Mouse (Mus musculus): ENCODE measurements around the gene Dnah2. TPM values are rescaled to one million over a fixed set of nuclear protein-coding genes. Genes with fewer than 3 reads are reported as not detected.

The Dnah2 gene
- total and polyA plus RNA-seq, 3 experiments, result 0.04 to 0.07 TPM; not detected in 1

DNA sequence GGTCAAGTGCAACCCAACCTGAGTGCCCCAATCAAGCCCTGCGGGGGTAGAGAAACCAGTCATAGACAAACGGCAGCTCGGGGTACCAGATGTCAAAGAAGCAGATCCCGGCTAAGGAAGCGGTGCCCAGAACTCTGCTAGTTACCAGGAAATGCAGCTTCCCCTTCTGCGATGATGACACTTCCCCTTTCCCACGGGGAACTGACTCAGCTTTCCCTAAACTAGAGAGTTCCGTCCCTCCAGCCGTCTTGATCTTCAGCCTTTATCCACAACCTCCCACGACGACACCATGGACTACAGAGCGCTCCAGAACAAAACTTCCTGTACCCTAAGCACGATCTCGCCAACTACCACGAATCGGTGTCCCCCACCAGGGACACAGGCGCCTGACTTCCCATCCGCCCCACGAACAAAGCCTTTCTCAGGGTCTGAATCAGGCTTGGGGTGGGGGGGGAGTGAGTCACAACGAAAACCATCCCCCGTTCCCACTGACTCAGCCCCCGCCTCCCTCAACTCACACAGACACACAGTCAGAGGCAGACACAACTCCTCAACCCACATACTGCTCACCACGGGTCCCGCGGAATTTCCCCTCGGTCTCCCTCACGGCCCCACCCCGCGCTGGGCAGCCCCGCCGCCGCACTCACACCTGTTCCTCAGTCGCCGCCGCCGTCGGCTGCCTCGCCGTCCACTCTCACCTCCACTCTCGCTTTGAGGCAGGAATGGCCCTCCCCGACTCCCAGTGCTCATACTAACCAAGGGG lies 138.4 kb downstream of the Dnah2 start:
- Histone ChIP-seq H3K4me1 (ENCODE audit: control insufficient read depth in 1 of 2, insufficient read depth in 2 of 2, low read length in 2 of 2) (peaks cover 17 to 38% of the 10 kb centered on the region in 2 experiments), H3K4me3 (ENCODE audit: control insufficient read depth in 1 of 2, insufficient read depth in 1 of 2, low read depth in 2 of 2, low read length in 2 of 2) (peak overlapping the region; percentile 62 to 79), H3K27me3 (ENCODE audit: control insufficient read depth in 1 of 2, insufficient read depth in 2 of 2, low read length in 2 of 2) (no peaks in the 10 kb centered on the region), H3K9me3 (replicated peaks; ENCODE audit: insufficient read depth, low read length) (no peaks in the 10 kb centered on the region), H3K79me2 (ENCODE audit: control insufficient read depth, insufficient read depth, low read length, poor library complexity) (peaks cover 64% of the 10 kb centered on the region), H3K27ac (ENCODE audit: control insufficient read depth, low read depth, low read length) (peak overlapping the region; percentile 91), H3K36me3 (ENCODE audit: control insufficient read depth in 1 of 2, insufficient read depth in 2 of 2, low read length in 2 of 2) (peaks cover 0 to 29% of the 10 kb centered on the region in 2 experiments; a peak in 3 of 4 replicates), H3K9ac (ENCODE audit: control insufficient read depth, low read depth, low read length, poor library complexity, severe bottlenecking) (peak overlapping the region; percentile 87)
- DNase-seq (ENCODE audit: low read depth, low spot score), result peak; percentile 94
- TF ChIP-seq POLR2AphosphoS5 (IDR thresholded peaks at IDR 0.05; ENCODE audit: borderline replicate concordance, low read depth, low read length) (no peak), POLR2A (IDR thresholded peaks at IDR 0.05; ENCODE audit: control insufficient read depth in 1 of 2, insufficient read depth in 1 of 2, low read depth in 1 of 2, low read length in 2 of 2, poor library complexity in 1 of 2) (peak in 1 of 2 experiments; percentile 43; a peak in 2 of 4 replicates), GABPA (IDR thresholded peaks at IDR 0.05; ENCODE audit: low read depth, low read length) (0 out of 2 replicates have a peak, but pooled peaks have one; percentile 36), TCF12 (IDR thresholded peaks at IDR 0.05; ENCODE audit: low read depth, low read length) (peak; percentile 20; the same call in 1 of the 2 replicates), HCFC1 (IDR thresholded peaks at IDR 0.05; ENCODE audit: low read depth, low read length) (peak; percentile 54; the same call in 1 of the 2 replicates), UBTF (IDR thresholded peaks at IDR 0.05; ENCODE audit: borderline replicate concordance, insufficient read depth, low read depth, low read length) (0 out of 2 replicates have a peak, but pooled peaks have one; percentile 37), SIN3A (IDR thresholded peaks at IDR 0.05; ENCODE audit: low read length) (peak; percentile 57; the same call in 1 of the 2 replicates), CTCF (IDR thresholded peaks at IDR 0.05 in 2 of 3, conservative IDR thresholded peaks at IDR 0.05 in 1 of 3; ENCODE audit: control insufficient read depth in 1 of 3, insufficient read depth in 1 of 3, low read depth in 2 of 3, low read length in 3 of 3, poor library complexity in 1 of 3, severe bottlenecking in 1 of 3) (no peak), CHD1 (IDR thresholded peaks at IDR 0.05; ENCODE audit: low read depth, low read length) (peak; percentile 64; the same call in 1 of the 2 replicates), GATA1 (IDR thresholded peaks at IDR 0.05; ENCODE audit: low read depth, low read length) (no peak), ZC3H11A (IDR thresholded peaks at IDR 0.05; ENCODE audit: low read depth, low read length) (no peak), RCOR1 (IDR thresholded peaks at IDR 0.05; ENCODE audit: low read depth, low read length) (peak; percentile 71; the same call in 1 of the 2 replicates), EP300 (IDR thresholded peaks at IDR 0.05; ENCODE audit: low read depth in 1 of 2, low read length in 2 of 2) (peak; percentile 50 to 76), USF2 (IDR thresholded peaks at IDR 0.05; ENCODE audit: borderline replicate concordance in 1 of 2, insufficient read depth in 1 of 2, low read depth in 1 of 2, low read length in 2 of 2) (no peak), MYB (IDR thresholded peaks at IDR 0.05; ENCODE audit: low read depth, low read length) (no peak), ZNF384 (IDR thresholded peaks at IDR 0.05; ENCODE audit: low read depth, low read length) (no peak), TBP (IDR thresholded peaks at IDR 0.05; ENCODE audit: low read depth, low read length) (peak; percentile 79), RAD21 (IDR thresholded peaks at IDR 0.05; ENCODE audit: low read depth, low read length) (no peak), MAFK (IDR thresholded peaks at IDR 0.05; ENCODE audit: borderline replicate concordance, low read depth, low read length) (peak; percentile 81), POLR2AphosphoS2 (IDR thresholded peaks at IDR 0.05; ENCODE audit: low read length) (0 out of 2 replicates have a peak, but pooled peaks have one; percentile 28), MXI1 (IDR thresholded peaks at IDR 0.05; ENCODE audit: low read depth, low read length) (peak; percentile 57), CHD2 (IDR thresholded peaks at IDR 0.05; ENCODE audit: low read length) (no peak), KAT2A (conservative IDR thresholded peaks at IDR 0.05; ENCODE audit: low read depth, low read length) (no peak), NRF1 (IDR thresholded peaks at IDR 0.05; ENCODE audit: insufficient read depth, low read depth, low read length, poor library complexity, severe bottlenecking) (no peak), BHLHE40 (IDR thresholded peaks at IDR 0.05; ENCODE audit: borderline replicate concordance, low read depth, low read length) (peak; percentile 49; the same call in 1 of the 2 replicates), E2F4 (IDR thresholded peaks at IDR 0.05; ENCODE audit: borderline replicate concordance, low read depth, low read length) (no peak), ZKSCAN1 (IDR thresholded peaks at IDR 0.05; ENCODE audit: low read depth, low read length) (no peak), ETS1 (IDR thresholded peaks at IDR 0.05; ENCODE audit: low read depth, low read length) (peak; percentile 98), MAX (IDR thresholded peaks at IDR 0.05; ENCODE audit: low read length) (0 out of 2 replicates have a peak, but pooled peaks have one; percentile 59), TAL1 (IDR thresholded peaks at IDR 0.05; ENCODE audit: low read length) (no peak), NELFE (IDR thresholded peaks at IDR 0.05; ENCODE audit: low read depth, low read length) (peak; percentile 52), MYC (IDR thresholded peaks at IDR 0.05; ENCODE audit: low read depth, low read length) (peak; percentile 85; the same call in 1 of the 2 replicates), ELF1 (IDR thresholded peaks at IDR 0.05; ENCODE audit: low read depth, low read length) (peak; percentile 78), MAZ (IDR thresholded peaks at IDR 0.05; ENCODE audit: low read depth, low read length) (no peak), MEF2A (IDR thresholded peaks at IDR 0.05; ENCODE audit: extremely low read depth, insufficient replicate concordance, low read depth, low read length, poor library complexity, severe bottlenecking) (no peak)

Data from MEL (cell line).